In genomic region chr11:100905929-100906328, GRCm38 (mm10) we compare ENCODE assay signal across 20 mouse cellular contexts.
"Had no signal": no experiment of that assay in that cellular context is flagged by ENCODE, and none has a peak within 500 bp of the region (broad histone marks: within the 10 kb centered on the region; RNA-seq: fewer than 3 reads in every experiment).

No protein-coding gene starts in this region.

- DNase-seq: kidney, adult 8-10 months; kidney, postnatal 14 days; kidney, postnatal 4 days; left cerebral cortex, postnatal 4 days; lung, adult 18-20 months; lung, postnatal 10 days; lung, postnatal 36 days; right cerebral cortex, adult 18-20 months; right cerebral cortex, postnatal 14 days; right cerebral cortex, postnatal 4 days; thymus, postnatal 25 days had no signal

- H3K9me3 ChIP-seq: limb, embryonic 15.5 days; lung, embryonic 15.5 days; neural tube, embryonic 15.5 days; stomach, embryonic 15.5 days had no signal

- H3K9ac ChIP-seq: limb, embryonic 12.5 days; limb, embryonic 15.5 days; lung, embryonic 15.5 days; midbrain, embryonic 12.5 days; midbrain, embryonic 15.5 days; neural tube, embryonic 12.5 days; neural tube, embryonic 15.5 days; stomach, embryonic 15.5 days had no signal

- H3K4me3 ChIP-seq: limb, embryonic 12.5 days; limb, embryonic 15.5 days; lung, embryonic 15.5 days; midbrain, embryonic 12.5 days; midbrain, embryonic 15.5 days; neural tube, embryonic 12.5 days; neural tube, embryonic 15.5 days; stomach, embryonic 15.5 days had no signal

- ATAC-seq: midbrain, embryonic 15.5 days had no signal

- H3K4me1 ChIP-seq: limb, embryonic 12.5 days; limb, embryonic 15.5 days; lung, embryonic 15.5 days; midbrain, embryonic 12.5 days; midbrain, embryonic 15.5 days; neural tube, embryonic 12.5 days; neural tube, embryonic 15.5 days; stomach, embryonic 15.5 days had no signal

- H3K27me3 ChIP-seq: limb, embryonic 12.5 days; limb, embryonic 15.5 days; lung, embryonic 15.5 days; midbrain, embryonic 12.5 days; midbrain, embryonic 15.5 days; neural tube, embryonic 12.5 days; neural tube, embryonic 15.5 days; stomach, embryonic 15.5 days had no signal

- H3K27ac ChIP-seq: limb, embryonic 12.5 days; limb, embryonic 15.5 days; lung, embryonic 15.5 days; midbrain, embryonic 12.5 days; midbrain, embryonic 15.5 days; neural tube, embryonic 12.5 days; neural tube, embryonic 15.5 days; stomach, embryonic 15.5 days had no signal

- H3K4me2 ChIP-seq: limb, embryonic 12.5 days; limb, embryonic 15.5 days; liver, embryonic 11.5 days; lung, embryonic 15.5 days; midbrain, embryonic 12.5 days; midbrain, embryonic 15.5 days; neural tube, embryonic 12.5 days; neural tube, embryonic 15.5 days; stomach, embryonic 15.5 days had no signal
